Mouse (Mus musculus) heart, adult 2 months (tissue): ENCODE measurements around the gene Cstf2t.

Source experiments
- CTCF ChIP-seq: fragments of 200-600 bp; IDR thresholded peaks from 2 replicates; pipeline ENCODE4 v1.8.1; 2022; ENCODE audit warnings: antibody characterized with exemption, mild to moderate bottlenecking, moderate library complexity
- POLR2A ChIP-seq: fragments of 200-500 bp; IDR thresholded peaks from 2 replicates; pipeline ENCODE4 v1.6.1; 2011; ENCODE audit warnings: mild to moderate bottlenecking, low read depth, low read length, control low read depth; ENCODE audit not compliant: insufficient read depth

DNA sequence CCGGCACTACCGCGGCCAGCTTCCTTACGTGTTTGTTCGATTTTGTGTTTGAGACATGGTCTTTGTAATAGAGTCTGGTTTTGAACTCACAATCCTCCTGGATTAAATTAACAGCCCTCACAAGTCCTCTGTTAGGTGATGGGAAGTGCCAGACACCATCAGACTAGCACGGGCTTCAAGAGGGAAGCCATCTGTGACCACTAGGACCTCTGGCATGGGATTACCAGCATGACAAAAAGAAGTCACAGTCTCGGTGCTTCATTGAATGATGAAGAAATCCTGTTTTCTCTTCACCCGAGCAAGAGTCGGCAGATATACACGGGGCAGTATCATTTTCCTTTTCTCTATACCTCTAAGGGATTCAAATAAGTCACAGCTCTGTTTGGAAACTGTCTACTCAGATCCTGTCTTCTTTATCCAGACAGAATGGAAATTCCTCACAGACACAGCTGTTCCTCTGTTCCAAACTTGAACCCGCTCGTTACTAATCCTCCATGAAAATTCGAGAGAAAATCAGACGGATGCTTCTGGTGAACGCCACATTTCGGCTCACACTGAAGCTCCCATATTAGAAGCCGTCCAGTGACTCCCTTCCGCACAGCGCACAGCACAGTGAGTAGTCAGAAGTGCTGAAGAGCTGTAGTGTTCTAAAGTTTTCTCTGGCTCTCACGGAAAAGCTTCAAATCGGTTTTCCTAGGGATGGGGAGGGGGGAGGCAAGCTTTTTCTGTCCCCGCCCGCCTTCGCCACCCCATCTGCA, 8.5 kb upstream of the Cstf2t start:
- 0 out of 2 replicates have a peak, but pooled peaks have one; percentile 23 for TF ChIP-seq POLR2A
- TF ChIP-seq CTCF = no peak
